Mouse (Mus musculus) midbrain, embryonic 14.5 days (tissue): ENCODE data around the gene Vps13d. TPM values are rescaled to one million over a fixed set of nuclear protein-coding genes. Genes with fewer than 3 reads are reported as not detected.
A peak's percentile ranks its signal among the peaks of the same experiment; 100 is the strongest.

Experiments used
- ATAC-seq: fragments of 200-750 bp; cut with Nextera tagmentation; 2 replicates; pipeline ENCODE4 v1.8.0; 2017; ENCODE audit warnings: moderate number of reproducible peaks, moderate library complexity; ENCODE audit not compliant: low FRiP score, low TSS enrichment
- DNase-seq: peaks from one replicate; pipeline ENCODE4 v3.0.0-alpha.2; 2015
- H3K27ac ChIP-seq: fragments of 300-500 bp; sonication (generic); replicated peaks from 2 replicates; pipeline ENCODE4 v1.5.1; 2014; ENCODE audit warnings: mild to moderate bottlenecking, low read depth, low read length, moderate library complexity
- H3K27me3 ChIP-seq: fragments of 300-500 bp; sonication (generic); 2 replicates; pipeline ENCODE4 v1.6.1; 2014; ENCODE audit warnings: low read length, control low read depth, mixed read lengths; ENCODE audit not compliant: control insufficient read depth, insufficient read depth
- H3K36me3 ChIP-seq: fragments of 300-500 bp; sonication (generic); 2 replicates; pipeline ENCODE4 v1.6.1; 2014; ENCODE audit warnings: low read length, control low read depth; ENCODE audit not compliant: control insufficient read depth, insufficient read depth
- H3K4me1 ChIP-seq: fragments of 300-500 bp; sonication (generic); 2 replicates; pipeline ENCODE4 v1.6.1; 2014; ENCODE audit warnings: mild to moderate bottlenecking, antibody characterized with exemption, low read length, control low read depth; ENCODE audit not compliant: control insufficient read depth, insufficient read depth
- H3K4me2 ChIP-seq: fragments of 300-500 bp; sonication (generic); 2 replicates; pipeline ENCODE4 v1.6.1; 2014; ENCODE audit warnings: mild to moderate bottlenecking, low read length, moderate library complexity
- H3K4me3 ChIP-seq: fragments of 300-500 bp; sonication (generic); replicated peaks from 2 replicates; pipeline ENCODE4 v1.5.1; 2014; ENCODE audit warnings: low read depth, low read length
- H3K9ac ChIP-seq: fragments of 300-500 bp; sonication (generic); replicated peaks from 2 replicates; pipeline ENCODE4 v1.6.1; 2014; ENCODE audit warnings: mild to moderate bottlenecking, low read length, moderate library complexity
- H3K9me3 ChIP-seq: fragments of 300-500 bp; sonication (generic); 2 replicates; pipeline ENCODE4 v1.6.1; 2016; ENCODE audit warnings: low read length, control low read depth, mixed read lengths; ENCODE audit not compliant: control insufficient read depth
- WGBS: fragments of 180-500 bp; shearing (Covaris S2); extraction: QIAGEN DNeasy Blood & Tissue Kit; methylation state at CpG from one replicate; pipeline ENCODE4 v1.1.7; 2014; 5-methylcytosine and 5-hydroxymethylcytosine counted together
- polyA plus RNA-seq: library from polyadenylated mRNA; unstranded; fragments of >200 nt; fragmentation: Nextera tagmentation; extraction: Ambion mirVana; gene quantifications from 2 replicates; pipeline ENCODE4 v1.2.1, GENCODE M21; 2014

Gene Vps13d
- polyA plus RNA-seq, 1 experiment from 2014 or later = 13.3 TPM

DNA sequence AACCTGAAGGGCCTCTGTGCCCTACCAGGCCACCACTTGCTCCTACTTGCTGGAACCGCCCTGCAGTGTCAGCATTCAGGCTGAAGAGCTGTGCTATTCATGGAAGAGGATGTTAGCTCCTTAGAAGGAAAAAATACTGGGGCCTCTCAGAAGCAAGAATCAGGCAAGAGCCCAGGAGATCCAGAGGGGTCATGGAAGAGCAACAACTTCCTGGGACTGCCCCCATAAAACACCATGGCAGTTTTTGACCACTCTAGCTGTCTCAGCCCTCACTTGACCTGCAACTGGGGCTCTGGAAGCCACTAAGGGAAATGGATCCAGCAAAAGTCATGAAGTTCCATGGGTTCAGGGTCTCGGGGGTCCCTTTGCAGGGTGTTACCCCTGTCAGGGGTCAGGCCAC is 20.6 kb upstream of the Vps13d start:
- 83% methylated on average over 2 of the region's 2 CpGs for WGBS
- H3K27me3 ChIP-seq = no peaks in the 10 kb centered on the region
- H3K27ac ChIP-seq = no peak overlapping the region
- H3K4me3 ChIP-seq = no peak overlapping the region
- H3K36me3 ChIP-seq = no peaks in the 10 kb centered on the region
- H3K4me1 ChIP-seq = 0 out of 2 replicates have a peak, but pooled peaks cover 5% of the 10 kb centered on the region
- H3K9ac ChIP-seq = no peak overlapping the region
- no peak overlapping the region for H3K4me2 ChIP-seq
- ATAC-seq = no peak
- H3K9me3 ChIP-seq = no peaks in the 10 kb centered on the region
- no peak for DNase-seq

GRCm38 (mm10) chr4:145214786-145215174 is 20.0 kb upstream of the Vps13d start:
- Histone ChIP-seq H3K27ac (0 out of 2 replicates have a peak overlapping the region, but pooled peaks have one; percentile 17), H3K9ac (no peak overlapping the region), H3K4me3 (no peak overlapping the region), H3K9me3 (no peaks in the 10 kb centered on the region), H3K4me2 (no peak overlapping the region), H3K27me3 (no peaks in the 10 kb centered on the region), H3K4me1 (0 out of 2 replicates have a peak, but pooled peaks cover 5% of the 10 kb centered on the region), H3K36me3 (no peaks in the 10 kb centered on the region)
- no peak for DNase-seq
- WGBS = 52% methylated on average over 6 of the region's 6 CpGs
- ATAC-seq = peak; percentile 15; the same call in 1 of the 2 replicates

- Histone ChIP-seq H3K4me3 (no peak overlapping the region), H3K9me3 (no peaks in the 10 kb centered on the region), H3K27ac (peak overlapping the region; percentile 17; the same call in 1 of the 2 replicates), H3K9ac (no peak overlapping the region), H3K36me3 (no peaks in the 10 kb centered on the region), H3K4me1 (0 out of 2 replicates have a peak, but pooled peaks cover 5% of the 10 kb centered on the region), H3K4me2 (no peak overlapping the region), H3K27me3 (no peaks in the 10 kb centered on the region)
- ATAC-seq (peak; percentile 73), DNase-seq (peak; percentile 90)
- 29% methylated on average over 8 of the region's 8 CpGs for WGBS
Measured at GRCm38 (mm10) chr4:145213999-145214785, 19.4 kb upstream of the Vps13d start.

DNA sequence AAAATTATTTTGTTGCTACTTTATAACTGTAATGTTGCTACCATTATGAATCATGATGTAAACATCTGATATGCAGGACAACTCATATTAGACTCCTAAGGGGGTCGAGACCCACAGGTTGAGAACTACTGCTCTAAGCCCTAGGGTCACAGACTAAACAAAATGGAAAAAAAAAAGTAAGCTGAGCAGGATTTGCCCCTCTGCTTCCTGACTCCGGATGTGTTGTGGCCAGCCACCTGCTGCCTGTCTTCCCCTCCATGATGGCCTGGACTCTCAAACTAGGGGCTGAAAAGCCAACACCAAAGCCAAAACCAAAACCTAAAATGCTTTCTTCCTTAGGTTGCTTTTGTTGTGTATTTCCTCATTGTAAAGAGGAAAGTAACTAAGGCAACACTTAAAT is 16.3 kb upstream of the Vps13d start:
- ATAC-seq = no peak
- DNase-seq = no peak
- no peaks in the 10 kb centered on the region for H3K27me3 ChIP-seq

DNA sequence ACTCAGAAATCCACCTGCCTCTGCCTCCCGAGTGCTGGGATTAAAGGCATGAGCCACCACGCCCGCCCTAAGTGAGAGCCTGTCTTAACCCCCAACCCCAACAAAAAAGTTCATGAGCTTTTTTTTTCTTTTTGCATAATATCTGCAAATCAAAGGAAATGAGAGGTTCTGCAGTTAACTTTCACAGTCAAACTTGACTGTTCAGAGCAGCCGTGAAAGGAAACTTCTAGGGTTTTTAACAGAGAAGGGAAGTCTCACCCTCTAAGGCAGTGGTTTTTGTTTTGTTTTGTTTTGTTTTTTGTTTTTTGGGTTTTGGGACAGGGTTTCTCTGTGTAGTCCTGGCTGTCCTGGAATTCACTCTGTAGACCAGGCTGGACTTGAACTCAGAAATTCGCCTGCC is 15.8 kb upstream of the Vps13d start:
- H3K4me2 ChIP-seq = no peak overlapping the region
- no peaks in the 10 kb centered on the region for H3K36me3 ChIP-seq
- no peak overlapping the region for H3K27ac ChIP-seq
- WGBS = 91% methylated on average over 5 of the region's 5 CpGs
- H3K4me3 ChIP-seq = no peak overlapping the region
- H3K4me1 ChIP-seq = 0 out of 2 replicates have a peak, but pooled peaks cover 5% of the 10 kb centered on the region
- ATAC-seq (no peak), DNase-seq (no peak)
- no peaks in the 10 kb centered on the region for H3K9me3 ChIP-seq
- H3K9ac ChIP-seq = no peak overlapping the region
- H3K27me3 ChIP-seq = no peaks in the 10 kb centered on the region

More for the DNA sequence above, 16.3 kb upstream of the Vps13d start:
- WGBS = 80% methylated on average over 2 of the region's 2 CpGs
- no peaks in the 10 kb centered on the region for H3K36me3 ChIP-seq
- H3K9ac ChIP-seq = no peak overlapping the region
- H3K4me1 ChIP-seq = 0 out of 2 replicates have a peak, but pooled peaks cover 5% of the 10 kb centered on the region
- no peak overlapping the region for H3K4me3 ChIP-seq
- no peak overlapping the region for H3K4me2 ChIP-seq
- no peaks in the 10 kb centered on the region for H3K9me3 ChIP-seq
- H3K27ac ChIP-seq = no peak overlapping the region

DNA sequence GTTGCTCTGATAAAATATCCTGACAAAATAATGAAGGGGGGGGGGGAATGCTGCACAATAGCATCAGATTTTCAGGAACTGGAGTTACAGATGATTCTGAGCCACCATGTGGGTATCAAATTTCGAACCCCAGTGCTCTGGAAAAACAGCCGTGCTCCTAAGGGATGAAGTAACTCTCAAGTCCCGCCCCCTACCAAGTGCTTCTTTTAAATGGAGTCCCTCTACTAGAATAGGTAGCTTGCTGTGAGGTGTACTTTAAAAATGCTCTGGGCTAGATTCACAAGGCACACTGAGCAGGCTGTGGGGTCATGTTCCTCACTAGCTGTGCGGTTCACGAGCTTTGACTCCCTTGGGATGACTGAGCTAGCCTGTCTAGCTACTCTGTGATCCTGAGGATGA is 14.9 kb upstream of the Vps13d start:
- H3K4me1 ChIP-seq = 0 out of 2 replicates have a peak, but pooled peaks cover 2% of the 10 kb centered on the region
- no peak overlapping the region for H3K4me3 ChIP-seq
- H3K4me2 ChIP-seq = no peak overlapping the region
- H3K27me3 ChIP-seq = no peaks in the 10 kb centered on the region
- ATAC-seq (no peak), DNase-seq (no peak)
- H3K36me3 ChIP-seq = no peaks in the 10 kb centered on the region
- H3K27ac ChIP-seq = no peak overlapping the region
- H3K9me3 ChIP-seq = no peaks in the 10 kb centered on the region
- WGBS = 47% methylated on average over 5 of the region's 5 CpGs
- no peak overlapping the region for H3K9ac ChIP-seq

GRCm38 (mm10) chr4:145209076-145209689 is 14.4 kb upstream of the Vps13d start:
- no peaks in the 10 kb centered on the region for H3K4me1 ChIP-seq
- no peaks in the 10 kb centered on the region for H3K27me3 ChIP-seq
- ATAC-seq (no peak), DNase-seq (no peak)
- 85% methylated on average over 6 of the region's 6 CpGs for WGBS
- no peak overlapping the region for H3K9ac ChIP-seq
- no peaks in the 10 kb centered on the region for H3K36me3 ChIP-seq
- H3K9me3 ChIP-seq = no peaks in the 10 kb centered on the region
- H3K4me2 ChIP-seq = no peak overlapping the region
- H3K4me3 ChIP-seq = no peak overlapping the region
- no peak overlapping the region for H3K27ac ChIP-seq

GRCm38 (mm10) chr4:145207718-145208371 is 13.0 kb upstream of the Vps13d start:
- Histone ChIP-seq H3K27me3 (no peaks in the 10 kb centered on the region), H3K4me1 (no peaks in the 10 kb centered on the region), H3K9me3 (no peaks in the 10 kb centered on the region), H3K36me3 (no peaks in the 10 kb centered on the region), H3K4me2 (no peak overlapping the region), H3K9ac (no peak overlapping the region), H3K27ac (no peak overlapping the region), H3K4me3 (no peak overlapping the region)
- DNase-seq (no peak), ATAC-seq (no peak)
- 91% methylated on average over 3 of the region's 3 CpGs for whole genome bisulfite sequencing
